Mouse (Mus musculus) heart, embryonic 11.5 days (tissue): Measurements from ENCODE around the gene Lrfn4. TPM values are rescaled to one million over a fixed set of nuclear protein-coding genes. Genes with fewer than 3 reads are reported as not detected.
"Not testable (repeated sequence)": the region's sequence is repeated elsewhere in the genome, so short reads cannot be mapped to it uniquely, and the experiment has no call there.

ENCODE experiments used
- ATAC-seq: fragments of 200-750 bp; cut with Nextera tagmentation; replicated peaks from 2 replicates; pipeline ENCODE4 v1.8.0; 2017; ENCODE audit warnings: moderate library complexity; ENCODE audit not compliant: insufficient number of reproducible peaks, low FRiP score, low TSS enrichment
- H3K27ac ChIP-seq: fragments of 300-500 bp; sonication (generic); 2 replicates; pipeline ENCODE4 v1.5.1; 2014; ENCODE audit warnings: mild to moderate bottlenecking, low read depth, low read length
- H3K27me3 ChIP-seq: fragments of 300-500 bp; sonication (generic); 2 replicates; pipeline ENCODE4 v1.6.1; 2014; ENCODE audit warnings: mild to moderate bottlenecking, low read length, mixed read lengths; ENCODE audit not compliant: control insufficient read depth, insufficient read depth
- H3K36me3 ChIP-seq: fragments of 300-500 bp; sonication (generic); 2 replicates; pipeline ENCODE4 v1.6.1; 2014; ENCODE audit warnings: mild to moderate bottlenecking, low read length, moderate library complexity, mixed read lengths; ENCODE audit not compliant: control insufficient read depth, insufficient read depth
- H3K4me1 ChIP-seq: fragments of 300-500 bp; sonication (generic); 2 replicates; pipeline ENCODE4 v1.6.1; 2014; ENCODE audit warnings: low read length; ENCODE audit not compliant: control insufficient read depth, insufficient read depth
- H3K4me2 ChIP-seq: fragments of 300-500 bp; sonication (generic); 2 replicates; pipeline ENCODE4 v1.6.1; 2014; ENCODE audit warnings: mild to moderate bottlenecking, moderate library complexity
- H3K4me3 ChIP-seq: fragments of 300-500 bp; sonication (generic); 2 replicates; pipeline ENCODE4 v1.5.1; 2014; ENCODE audit warnings: low read depth, low read length
- H3K9ac ChIP-seq: fragments of 300-500 bp; sonication (generic); 2 replicates; pipeline ENCODE4 v1.6.1; 2014; ENCODE audit warnings: mild to moderate bottlenecking, low read depth, low read length, moderate library complexity
- H3K9me3 ChIP-seq: fragments of 300-500 bp; sonication (generic); replicated peaks from 2 replicates; pipeline ENCODE4 v1.6.1; 2016; ENCODE audit warnings: low read length; ENCODE audit not compliant: control insufficient read depth
- WGBS: fragments of 180-500 bp; shearing (Covaris S2); extraction: QIAGEN DNeasy Blood & Tissue Kit; methylation state at CpG from one replicate; pipeline ENCODE4 v1.1.7; 2014; ENCODE audit not compliant: insufficient replicate concordance; 5-methylcytosine and 5-hydroxymethylcytosine counted together
- polyA plus RNA-seq: library from polyadenylated mRNA; unstranded; fragments of >200 nt; fragmentation: Nextera tagmentation; extraction: Ambion mirVana; gene quantifications from 2 replicates; pipeline ENCODE4 v1.2.1, GENCODE M21; 2014

The Lrfn4 gene
- polyA plus RNA-seq, 1 experiment from 2014 or later: 4.7 TPM

DNA sequence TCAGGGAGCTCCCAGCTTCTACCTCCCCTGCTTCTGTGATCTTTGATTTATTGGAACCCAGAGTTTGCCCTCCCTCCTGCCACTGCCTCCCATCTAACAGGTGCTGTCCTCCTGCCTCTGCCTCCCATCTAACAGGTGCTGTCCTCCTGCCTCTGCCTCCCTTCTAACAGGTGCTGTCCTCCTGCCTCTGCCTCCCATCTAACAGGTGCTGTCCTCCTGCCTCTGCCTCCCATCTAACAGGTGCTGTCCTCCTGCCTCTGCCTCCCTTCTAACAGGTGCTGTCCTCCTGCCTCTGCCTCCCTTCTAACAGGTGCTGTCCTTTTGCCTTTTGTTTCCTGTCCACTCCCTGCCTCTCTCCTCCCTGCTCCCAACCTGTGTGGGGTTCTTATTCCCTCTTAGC lies 28.7 kb downstream of the Lrfn4 start:
- not testable (repeated sequence) for H3K27me3 ChIP-seq, H3K9me3 ChIP-seq, ATAC-seq, H3K9ac ChIP-seq, H3K4me3 ChIP-seq, H3K36me3 ChIP-seq, H3K27ac ChIP-seq, H3K4me1 ChIP-seq, H3K4me2 ChIP-seq

DNA sequence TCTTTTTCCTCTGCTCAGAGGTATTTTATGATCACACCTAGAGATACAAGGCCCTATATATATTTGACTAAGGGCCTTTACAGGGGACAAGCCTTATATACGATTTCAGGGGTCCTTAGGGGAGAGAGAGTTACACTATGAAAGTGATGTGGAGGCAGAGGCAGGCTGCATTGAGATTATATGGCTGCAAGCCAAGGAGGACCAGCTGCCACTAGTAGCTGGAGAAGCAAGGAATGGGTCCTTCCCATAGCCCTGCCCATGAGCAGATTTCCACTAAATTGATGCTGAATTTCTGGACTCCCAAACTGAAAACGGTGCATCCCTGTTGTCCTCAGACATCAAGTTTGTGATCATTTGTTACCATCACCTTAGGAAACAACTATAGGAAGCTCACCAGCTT lies 31.6 kb downstream of the Lrfn4 start:
- Histone ChIP-seq H3K27ac (no peak overlapping the region), H3K36me3 (no peaks in the 10 kb centered on the region), H3K4me2 (no peak overlapping the region), H3K9me3 (no peaks in the 10 kb centered on the region), H3K27me3 (no peaks in the 10 kb centered on the region), H3K4me3 (no peak overlapping the region), H3K4me1 (no peaks in the 10 kb centered on the region), H3K9ac (no peak overlapping the region)
- 60% methylated on average over 2 of the region's 2 CpGs for WGBS
- ATAC-seq: no peak

DNA sequence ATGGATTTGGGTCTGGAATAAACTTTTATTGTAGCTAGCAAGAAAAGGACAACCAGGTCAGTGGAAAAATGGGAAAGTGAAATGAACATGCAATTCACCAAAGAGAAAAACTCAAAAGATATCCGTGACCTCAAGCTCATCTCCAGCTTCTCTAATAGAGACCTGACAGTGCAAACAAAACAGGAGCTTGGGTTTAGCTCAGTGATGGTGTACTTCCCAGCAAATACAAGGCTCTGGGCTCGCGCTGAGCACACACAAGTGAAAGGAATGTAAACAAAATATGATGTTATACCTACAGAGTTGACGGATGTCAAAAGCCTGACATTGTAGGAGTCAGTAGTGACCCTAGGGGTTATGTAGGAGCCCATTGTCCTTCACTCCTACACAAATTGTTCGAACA lies 36.2 kb downstream of the Lrfn4 start:
- no peaks in the 10 kb centered on the region for H3K36me3 ChIP-seq
- no peak overlapping the region for H3K27ac ChIP-seq
- no peaks in the 10 kb centered on the region for H3K27me3 ChIP-seq
- H3K9me3 ChIP-seq: no peaks in the 10 kb centered on the region
- H3K9ac ChIP-seq: no peak overlapping the region
- no peak for ATAC-seq
- no peak overlapping the region for H3K4me2 ChIP-seq
- no peaks in the 10 kb centered on the region for H3K4me1 ChIP-seq
- 85% methylated on average over 5 of the region's 5 CpGs for WGBS
- no peak overlapping the region for H3K4me3 ChIP-seq

DNA sequence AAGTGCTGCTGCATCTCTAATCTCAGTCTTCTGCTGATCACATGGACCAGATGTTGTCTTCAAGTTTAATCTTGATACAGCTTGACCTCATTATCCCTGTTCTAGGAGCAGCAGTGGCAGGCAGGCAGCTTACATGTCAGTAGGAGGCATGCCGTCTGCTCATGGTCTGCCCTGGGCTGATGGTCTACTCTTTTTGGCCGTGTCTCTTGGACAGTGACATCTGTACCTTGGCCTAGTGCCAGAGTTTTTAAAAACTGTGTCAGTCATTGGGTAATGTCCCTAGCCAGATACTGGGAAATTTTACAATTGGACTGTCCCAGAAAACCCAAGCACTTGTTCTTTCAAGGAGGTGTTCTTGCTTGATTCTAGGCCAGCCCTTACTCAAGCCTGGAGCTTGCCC lies 36.7 kb downstream of the Lrfn4 start:
- no peak overlapping the region for H3K4me3 ChIP-seq
- no peaks in the 10 kb centered on the region for H3K9me3 ChIP-seq
- no peak overlapping the region for H3K9ac ChIP-seq
- H3K4me2 ChIP-seq: no peak overlapping the region
- H3K36me3 ChIP-seq: no peaks in the 10 kb centered on the region
- no peaks in the 10 kb centered on the region for H3K27me3 ChIP-seq
- H3K4me1 ChIP-seq: no peaks in the 10 kb centered on the region
- 59% methylated on average over 2 of the region's 2 CpGs for WGBS
- no peak overlapping the region for H3K27ac ChIP-seq
- ATAC-seq: no peak

DNA sequence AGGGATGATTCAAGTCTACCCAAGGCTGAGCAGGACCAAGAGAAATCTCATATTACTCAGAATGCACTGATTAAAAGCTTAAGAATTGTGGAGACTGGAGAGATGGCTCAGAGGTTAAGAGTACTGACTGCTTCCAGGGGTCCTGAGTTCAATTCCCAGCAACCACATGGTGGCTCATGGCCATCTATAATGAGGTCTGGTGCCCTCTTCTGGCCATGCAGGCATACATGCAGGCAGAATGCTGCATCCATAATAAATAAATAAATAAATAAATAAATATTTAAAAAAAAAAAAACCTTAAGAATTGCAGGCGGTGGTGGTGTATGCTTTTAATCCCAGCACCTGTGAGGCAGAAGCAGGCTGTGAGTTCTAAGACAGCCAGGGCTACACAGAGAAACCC lies 42.2 kb downstream of the Lrfn4 start:
- H3K4me2 ChIP-seq: no peak overlapping the region
- H3K9me3 ChIP-seq: no peaks in the 10 kb centered on the region
- H3K4me3 ChIP-seq: no peak overlapping the region
- no peak overlapping the region for H3K9ac ChIP-seq
- 72% methylated on average over 1 of the region's 1 CpGs for WGBS
- ATAC-seq: no peak
- H3K27me3 ChIP-seq: no peaks in the 10 kb centered on the region
- no peak overlapping the region for H3K27ac ChIP-seq
- no peaks in the 10 kb centered on the region for H3K36me3 ChIP-seq
- no peaks in the 10 kb centered on the region; the same call in 1 of the 2 replicates for H3K4me1 ChIP-seq

DNA sequence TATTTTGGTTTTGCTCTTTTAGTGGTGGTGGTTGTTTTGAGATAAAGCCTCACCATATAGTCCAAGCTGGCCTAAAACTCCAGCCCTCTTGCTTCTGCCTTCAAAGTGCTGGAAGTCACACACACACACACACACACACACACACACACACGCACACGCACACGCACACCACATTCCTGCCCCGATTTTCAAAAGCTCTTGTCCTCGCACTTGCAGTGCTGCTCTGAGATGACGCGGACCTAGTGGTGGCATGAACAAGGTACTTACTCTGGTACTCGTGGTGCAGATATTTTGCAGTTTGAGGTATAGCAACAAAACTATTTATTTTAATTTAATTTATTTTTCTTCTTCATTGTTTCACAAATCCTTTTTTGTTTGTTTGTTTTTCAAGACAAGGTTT lies 43.0 kb downstream of the Lrfn4 start:
- no peaks in the 10 kb centered on the region; the same call in 1 of the 2 replicates for H3K4me1 ChIP-seq
- H3K4me3 ChIP-seq: no peak overlapping the region
- H3K27me3 ChIP-seq: no peaks in the 10 kb centered on the region
- no peak for ATAC-seq
- no peaks in the 10 kb centered on the region for H3K36me3 ChIP-seq
- no peak overlapping the region for H3K9ac ChIP-seq
- no peak overlapping the region for H3K4me2 ChIP-seq
- no peak overlapping the region for H3K27ac ChIP-seq
- no peaks in the 10 kb centered on the region for H3K9me3 ChIP-seq
- WGBS: 86% methylated on average over 8 of the region's 8 CpGs

DNA sequence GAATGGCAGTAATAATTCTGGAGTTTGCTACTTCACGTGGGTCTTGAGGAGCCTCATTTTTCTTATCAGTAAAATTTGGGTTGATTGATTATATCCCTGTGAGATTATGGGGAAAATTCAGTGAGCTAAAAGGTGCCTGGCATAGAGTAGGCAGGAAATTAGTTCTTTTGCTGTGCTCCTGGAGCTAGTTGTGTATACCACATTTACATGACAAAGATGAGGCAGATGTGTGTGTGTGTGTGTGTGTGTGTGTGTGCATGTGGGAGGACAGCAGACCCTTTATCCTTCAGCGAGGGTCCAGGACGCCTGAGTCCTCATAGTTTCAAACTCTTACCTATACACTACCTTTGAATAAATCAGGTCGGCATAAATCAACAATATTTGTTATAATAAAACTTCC lies 43.4 kb downstream of the Lrfn4 start:
- no peak overlapping the region for H3K4me3 ChIP-seq
- no peak for ATAC-seq
- H3K9ac ChIP-seq: no peak overlapping the region
- no peaks in the 10 kb centered on the region for H3K27me3 ChIP-seq
- no peaks in the 10 kb centered on the region for H3K9me3 ChIP-seq
- no peaks in the 10 kb centered on the region for H3K36me3 ChIP-seq
- H3K4me1 ChIP-seq: no peaks in the 10 kb centered on the region; the same call in 1 of the 2 replicates
- H3K4me2 ChIP-seq: no peak overlapping the region
- H3K27ac ChIP-seq: no peak overlapping the region
- WGBS: 78% methylated on average over 4 of the region's 4 CpGs

DNA sequence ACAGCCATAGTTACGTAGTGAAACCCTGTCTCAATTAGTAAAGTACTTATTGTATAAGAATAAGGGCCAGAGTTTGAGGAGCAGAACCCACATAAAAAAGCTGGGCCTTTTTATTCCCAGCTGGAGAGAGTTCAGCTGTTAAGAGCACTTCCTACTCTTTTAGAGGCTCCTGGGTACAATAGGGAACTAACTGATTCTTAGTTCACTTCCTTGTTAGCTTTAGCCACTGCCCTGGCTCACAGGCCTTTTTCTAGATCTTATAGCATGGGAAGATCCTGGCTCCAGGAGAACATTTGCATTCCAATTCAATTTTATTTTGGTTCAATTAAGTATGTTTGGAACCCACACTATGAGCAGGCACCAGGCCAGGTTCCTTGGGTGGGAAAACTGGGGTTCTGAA lies 43.8 kb downstream of the Lrfn4 start:
- H3K9me3 ChIP-seq: no peaks in the 10 kb centered on the region
- WGBS: 89% methylated on average over 1 of the region's 1 CpGs

DNA sequence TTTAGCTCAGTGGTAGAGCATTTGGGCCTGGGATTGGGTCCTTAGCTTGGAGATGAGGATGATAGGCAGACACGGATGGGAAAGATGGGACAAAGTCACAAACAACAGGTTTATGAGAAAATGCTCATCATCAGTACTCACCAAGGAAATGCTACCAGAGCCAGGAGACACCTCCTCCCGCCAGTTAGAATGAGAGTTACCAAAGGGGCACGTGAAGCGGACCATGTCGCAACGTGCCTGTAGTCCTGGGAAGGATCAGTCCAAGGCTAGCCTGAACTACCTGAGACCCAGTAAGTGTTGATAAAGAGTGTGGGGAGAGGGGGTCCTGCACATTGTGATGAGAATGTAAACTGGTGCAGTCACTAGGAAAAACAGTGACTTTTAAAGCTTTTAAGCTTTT lies 44.7 kb downstream of the Lrfn4 start:
- no peaks in the 10 kb centered on the region; the same call in 1 of the 2 replicates for H3K4me1 ChIP-seq
- H3K4me2 ChIP-seq: no peak overlapping the region
- H3K36me3 ChIP-seq: no peaks in the 10 kb centered on the region
- no peak overlapping the region for H3K27ac ChIP-seq
- WGBS: 81% methylated on average over 6 of the region's 6 CpGs
- no peaks in the 10 kb centered on the region for H3K27me3 ChIP-seq
- H3K4me3 ChIP-seq: no peak overlapping the region
- H3K9me3 ChIP-seq: no peaks in the 10 kb centered on the region
- no peak for ATAC-seq
- H3K9ac ChIP-seq: no peak overlapping the region

More for the DNA sequence above, 43.8 kb downstream of the Lrfn4 start:
- no peaks in the 10 kb centered on the region; the same call in 1 of the 2 replicates for H3K4me1 ChIP-seq
- ATAC-seq: no peak
- no peak overlapping the region for H3K4me3 ChIP-seq
- H3K4me2 ChIP-seq: no peak overlapping the region
- H3K27ac ChIP-seq: no peak overlapping the region
- no peaks in the 10 kb centered on the region for H3K27me3 ChIP-seq
- H3K36me3 ChIP-seq: no peaks in the 10 kb centered on the region
- no peak overlapping the region for H3K9ac ChIP-seq
